Mouse (Mus musculus) lung, postnatal 0 days (tissue): ENCODE measurements around the gene Fhdc1.

ENCODE experiments used
- CTCF ChIP-seq: IDR thresholded peaks from 2 replicates; pipeline ENCODE4 v1.5.1; 2016; ENCODE audit warnings: antibody characterized with exemption, mild to moderate bottlenecking
- EP300 ChIP-seq: IDR thresholded peaks from 2 replicates; pipeline ENCODE4 v1.6.1; 2016; ENCODE audit warnings: antibody characterized with exemption, mild to moderate bottlenecking, control low read depth

DNA sequence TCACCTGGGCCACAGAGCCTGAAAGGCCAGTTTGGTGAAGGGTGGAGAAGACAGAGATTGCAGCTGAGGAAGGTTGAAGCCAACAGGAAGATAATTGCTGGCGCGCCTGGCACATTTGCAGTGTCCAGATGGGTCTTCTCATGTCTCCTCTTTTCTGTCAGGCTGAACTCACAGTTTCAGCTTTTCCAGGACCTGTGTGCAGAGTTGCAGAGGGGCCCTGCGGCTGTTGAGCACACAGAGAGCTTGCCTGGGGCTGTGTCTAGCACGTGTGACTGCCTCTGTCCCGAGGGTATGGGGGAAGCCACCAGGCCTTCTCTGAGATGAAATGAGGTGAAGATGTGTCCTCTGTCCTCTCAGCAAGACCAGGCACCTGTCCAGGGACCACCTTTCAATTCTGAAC lies 49.0 kb downstream of the Fhdc1 start:
- TF ChIP-seq EP300: no peak
- TF ChIP-seq CTCF: no peak
